Mouse (Mus musculus): ENCODE measurements around the gene Galnt5.

Galnt5 gene

GRCm38 (mm10) chr2:57997752-57998430 is at the start of gene Galnt5:
Gene Galnt5, plus strand, starts transcription at chr2:57997884.
- DNase-seq = no peak

GRCm38 (mm10) chr2:57951620-57952019 is 46.1 kb upstream of the Galnt5 start:
- DNase-seq = no peak

- DNase-seq = no peak
Observed at GRCm38 (mm10) chr2:57960786-57961185, 36.9 kb upstream of the Galnt5 start.

- no peak for DNase-seq
Observed at GRCm38 (mm10) chr2:57982248-57982647, 15.4 kb upstream of the Galnt5 start.

GRCm38 (mm10) chr2:57991084-57991483 is 6.6 kb upstream of the Galnt5 start:
- no peak for DNase-seq

GRCm38 (mm10) chr2:58001497-58001896 is 3.8 kb downstream of the Galnt5 start:
- no peak for DNase-seq

- no peak for DNase-seq
Observed at GRCm38 (mm10) chr2:58007081-58007480, 9.4 kb downstream of the Galnt5 start.

- DNase-seq = no peak
Observed at GRCm38 (mm10) chr2:58023556-58023955, 25.9 kb downstream of the Galnt5 start.

GRCm38 (mm10) chr2:58026740-58027139 is 29.1 kb downstream of the Galnt5 start:
- no peak for DNase-seq

- DNase-seq = no peak
Observed at GRCm38 (mm10) chr2:58029404-58029803, 31.7 kb downstream of the Galnt5 start.

- DNase-seq = no peak
Observed at GRCm38 (mm10) chr2:58031431-58031830, 33.7 kb downstream of the Galnt5 start.

GRCm38 (mm10) chr2:58035635-58036034 is 38.0 kb downstream of the Galnt5 start:
- DNase-seq = no peak

- no peak for DNase-seq
Observed at GRCm38 (mm10) chr2:58036926-58037325, 39.2 kb downstream of the Galnt5 start.

GRCm38 (mm10) chr2:58041867-58042266 is 44.2 kb downstream of the Galnt5 start:
- DNase-seq = no peak

GRCm38 (mm10) chr2:58052821-58053581 is 55.3 kb downstream of the Galnt5 start, which contains the start of gene Ermn:
Gene Ermn, minus strand, starts transcription at chr2:58052864.
- DNase-seq = no peak

- peak; percentile 18 for DNase-seq
Observed at GRCm38 (mm10) chr2:58055383-58055782, 57.7 kb downstream of the Galnt5 start.

GRCm38 (mm10) chr2:58079849-58080248 is 82.2 kb downstream of the Galnt5 start:
- DNase-seq = no peak

- no peak for DNase-seq
Observed at GRCm38 (mm10) chr2:58086420-58086819, 88.7 kb downstream of the Galnt5 start.

GRCm38 (mm10) chr2:58094818-58095217 is 97.1 kb downstream of the Galnt5 start:
- no peak for DNase-seq

Data from kidney, adult 11 months (tissue).